Mouse (Mus musculus): Measurements from ENCODE around the gene AC129217.1. TPM values are rescaled to one million over a fixed set of nuclear protein-coding genes. Genes with fewer than 3 reads are reported as not detected.

AC129217.1 gene
- polyA plus RNA-seq (2014; fragmentation: Illumina TruSeq; extraction: RNeasy Lipid Tissue Mini Kit (QIAGEN cat#74804); ENCODE audit: low read depth, low replicate concordance) = not detected

GRCm38 (mm10) chr19:8829660-8830059 lies at the start of gene AC129217.1:
AC129217.1 (plus strand) TSS chr19:8829773.

GRCm38 (mm10) chr19:8786008-8786781 lies 43.4 kb upstream of the AC129217.1 start, which contains the start of gene Taf6l:
Taf6l (minus strand) TSS chr19:8786417.

GRCm38 (mm10) chr19:8798264-8798946 lies 31.2 kb upstream of the AC129217.1 start, which contains the start of gene Polr2g:
Polr2g (minus strand) TSS chr19:8798577.

GRCm38 (mm10) chr19:8802130-8802821 lies 27.3 kb upstream of the AC129217.1 start, which contains the start of gene Zbtb3:
Zbtb3 (plus strand) TSS chr19:8802555.

GRCm38 (mm10) chr19:8818801-8819595 lies 10.6 kb upstream of the AC129217.1 start, which contains the start of gene Ttc9c:
Ttc9c (minus strand) TSS chr19:8819333.

GRCm38 (mm10) chr19:8819596-8820423 lies 9.8 kb upstream of the AC129217.1 start, which contains the start of gene Hnrnpul2:
Hnrnpul2 (plus strand) TSS chr19:8820010.

GRCm38 (mm10) chr19:8837251-8837791 lies 7.7 kb downstream of the AC129217.1 start, which contains the start of gene Bscl2:
Bscl2 (plus strand) TSS chr19:8837467.

GRCm38 (mm10) chr19:8839103-8839907 lies 9.7 kb downstream of the AC129217.1 start, which contains the start of gene Gng3:
Gng3 (minus strand) TSS chr19:8839194.

GRCm38 (mm10) chr19:8850402-8850901 lies 20.9 kb downstream of the AC129217.1 start, which contains the start of gene Lrrn4cl:
Lrrn4cl (plus strand) TSS chr19:8850768.

GRCm38 (mm10) chr19:8871267-8872186 lies 42.0 kb downstream of the AC129217.1 start, which contains the start of gene Ubxn1:
Ubxn1 (plus strand) TSS chr19:8871496.

GRCm38 (mm10) chr19:8880311-8881033 lies 50.9 kb downstream of the AC129217.1 start, which contains the start of gene Uqcc3:
Uqcc3 (minus strand) TSS chr19:8880923.

GRCm38 (mm10) chr19:8883616-8884015 lies 54.0 kb downstream of the AC129217.1 start, which contains the start of the genes Lbhd1 and Gm49403:
Lbhd1 (plus strand) TSS chr19:8883732.
Gm49403 (plus strand) TSS chr19:8883930.

GRCm38 (mm10) chr19:8888511-8889385 lies 59.2 kb downstream of the AC129217.1 start, which contains the start of the genes 1810009A15Rik and Gm49416:
1810009A15Rik (plus strand) TSS chr19:8888853.
Gm49416 (plus strand) TSS chr19:8888926.

